Mouse (Mus musculus) liver, postnatal 0 days (tissue): ENCODE data around the gene Ubac2.

Experiments
- CTCF ChIP-seq: sonication (generic); IDR thresholded peaks from 2 replicates; pipeline ENCODE4 v1.5.1; 2016; ENCODE audit warnings: antibody characterized with exemption, low read depth
- EP300 ChIP-seq: IDR thresholded peaks from 2 replicates; pipeline ENCODE4 v1.6.1; 2016; ENCODE audit warnings: antibody characterized with exemption, low read depth, mild to moderate bottlenecking

GRCm38 (mm10) chr14:122010301-122010700, 131.9 kb downstream of the Ubac2 start:
- no peak for TF ChIP-seq CTCF
- no peak for TF ChIP-seq EP300
